Mouse (Mus musculus): Measurements from ENCODE around the gene Majin.

DNA sequence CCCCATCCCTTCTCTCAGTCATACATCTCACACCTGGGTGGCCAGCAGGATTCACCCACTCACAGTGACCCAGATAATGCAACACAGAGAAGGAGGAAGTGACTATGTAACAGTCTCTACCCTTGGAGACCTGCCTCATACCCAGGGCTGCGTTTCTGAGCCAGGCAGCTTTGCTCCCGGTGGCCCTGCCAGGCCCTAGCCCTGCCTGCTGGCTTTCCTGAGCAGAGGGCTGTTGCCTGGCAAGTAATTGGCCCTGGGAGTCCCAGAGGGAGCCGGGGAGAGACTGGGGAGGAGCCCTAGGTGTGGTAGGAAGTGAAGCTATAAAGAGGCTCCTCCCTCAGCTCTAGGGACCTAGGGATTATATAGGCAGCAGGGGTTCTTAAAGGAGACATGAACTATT, 1.7 kb upstream of the Majin start:
- TF ChIP-seq CTCF (IDR thresholded peaks at IDR 0.05; ENCODE audit: low read depth, low read length) (no peak), POLR2A (IDR thresholded peaks at IDR 0.05; ENCODE audit: borderline replicate concordance, low read depth, low read length) (no peak)
